Mouse (Mus musculus): Measurements from ENCODE around the gene Phtf2. TPM values are rescaled to one million over a fixed set of nuclear protein-coding genes. Genes with fewer than 3 reads are reported as not detected.
"Not testable (repeated sequence)": the region's sequence is repeated elsewhere in the genome, so short reads cannot be mapped to it uniquely, and the experiment has no call there.

The Phtf2 gene
- polyA plus RNA-seq, 1 experiment from 2014 or later = 3.2 TPM

DNA sequence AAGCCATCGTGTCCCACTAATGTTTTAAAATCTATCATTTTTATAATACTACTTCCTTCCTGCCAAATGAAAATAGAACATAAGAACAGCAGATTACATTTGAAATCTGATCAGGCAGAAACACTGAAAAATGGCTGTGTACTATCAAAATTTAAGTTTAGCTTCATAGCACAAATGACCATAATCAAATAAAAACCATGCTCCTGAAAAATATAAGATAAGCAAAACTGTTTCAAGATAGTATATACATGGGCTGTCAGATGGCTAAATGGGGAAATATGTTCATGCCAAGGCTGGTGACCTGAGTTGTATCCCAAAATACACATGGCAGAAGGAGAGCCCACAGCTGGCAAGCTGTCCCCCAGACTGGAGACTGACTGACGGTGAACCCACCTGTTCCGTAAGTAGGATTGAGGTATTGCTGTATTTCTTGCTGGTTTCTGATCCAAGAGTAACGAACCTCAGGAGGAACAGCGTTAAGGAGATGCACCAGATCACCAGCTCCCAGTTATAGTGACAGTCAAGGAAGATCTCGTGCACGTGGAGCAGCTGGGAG lies 116.5 kb downstream of the Phtf2 start:
- no peaks in the 10 kb centered on the region for H3K27me3 ChIP-seq (ENCODE audit: insufficient read depth, low read length)
- no peak overlapping the region for H3K9ac ChIP-seq (replicated peaks)
- TF ChIP-seq CTCF (IDR thresholded peaks at IDR 0.05; ENCODE audit: low read depth) = no peak
- no peak for TF ChIP-seq EP300 (IDR thresholded peaks at IDR 0.05; ENCODE audit: low read depth)
- H3K4me1 ChIP-seq (ENCODE audit: insufficient read depth) = no peaks in the 10 kb centered on the region; the same call in 1 of the 2 replicates
- no peak overlapping the region for H3K4me3 ChIP-seq (ENCODE audit: low read depth, low read length)
- ATAC-seq (no peak), DNase-seq (no peak)
- WGBS (ENCODE audit: insufficient replicate concordance) = 89% methylated on average over 7 of the region's 7 CpGs
- no peaks in the 10 kb centered on the region for H3K9me3 ChIP-seq (ENCODE audit: low read length)
- no peak overlapping the region for H3K4me2 ChIP-seq (ENCODE audit: low read depth, low read length)
- no peaks in the 10 kb centered on the region for H3K36me3 ChIP-seq (replicated peaks; ENCODE audit: insufficient read depth, low read length)
- H3K27ac ChIP-seq (ENCODE audit: low read depth) = no peak overlapping the region

DNA sequence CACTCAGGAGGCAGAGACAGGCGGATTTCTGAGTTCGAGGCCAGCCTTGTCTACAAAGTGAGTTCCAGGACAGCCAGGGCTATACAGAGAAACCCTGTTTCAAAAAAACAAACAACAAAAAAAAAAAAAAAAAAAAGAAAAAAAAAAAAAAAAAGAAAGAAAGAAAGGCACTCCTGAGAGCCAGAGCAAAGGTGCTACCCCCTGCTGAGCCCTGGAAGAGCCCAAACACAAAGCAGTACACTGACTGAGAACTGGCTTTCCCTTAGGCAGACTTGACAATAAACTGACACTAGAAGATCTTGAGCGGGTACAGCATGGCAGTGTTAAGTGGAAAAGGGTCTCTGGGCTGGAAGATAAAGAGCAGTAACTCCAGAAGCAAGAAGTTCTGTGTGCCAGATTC lies 119.5 kb downstream of the Phtf2 start:
- H3K4me3 ChIP-seq (ENCODE audit: low read depth, low read length); H3K36me3 ChIP-seq (replicated peaks; ENCODE audit: insufficient read depth, low read length); H3K4me2 ChIP-seq (ENCODE audit: low read depth, low read length); H3K9ac ChIP-seq (replicated peaks); H3K4me1 ChIP-seq (ENCODE audit: insufficient read depth); H3K27ac ChIP-seq (ENCODE audit: low read depth); DNase-seq; H3K27me3 ChIP-seq (ENCODE audit: insufficient read depth, low read length); ATAC-seq; H3K9me3 ChIP-seq (ENCODE audit: low read length): not testable (repeated sequence)
- WGBS (ENCODE audit: insufficient replicate concordance) = 82% methylated on average over 3 of the region's 3 CpGs

DNA sequence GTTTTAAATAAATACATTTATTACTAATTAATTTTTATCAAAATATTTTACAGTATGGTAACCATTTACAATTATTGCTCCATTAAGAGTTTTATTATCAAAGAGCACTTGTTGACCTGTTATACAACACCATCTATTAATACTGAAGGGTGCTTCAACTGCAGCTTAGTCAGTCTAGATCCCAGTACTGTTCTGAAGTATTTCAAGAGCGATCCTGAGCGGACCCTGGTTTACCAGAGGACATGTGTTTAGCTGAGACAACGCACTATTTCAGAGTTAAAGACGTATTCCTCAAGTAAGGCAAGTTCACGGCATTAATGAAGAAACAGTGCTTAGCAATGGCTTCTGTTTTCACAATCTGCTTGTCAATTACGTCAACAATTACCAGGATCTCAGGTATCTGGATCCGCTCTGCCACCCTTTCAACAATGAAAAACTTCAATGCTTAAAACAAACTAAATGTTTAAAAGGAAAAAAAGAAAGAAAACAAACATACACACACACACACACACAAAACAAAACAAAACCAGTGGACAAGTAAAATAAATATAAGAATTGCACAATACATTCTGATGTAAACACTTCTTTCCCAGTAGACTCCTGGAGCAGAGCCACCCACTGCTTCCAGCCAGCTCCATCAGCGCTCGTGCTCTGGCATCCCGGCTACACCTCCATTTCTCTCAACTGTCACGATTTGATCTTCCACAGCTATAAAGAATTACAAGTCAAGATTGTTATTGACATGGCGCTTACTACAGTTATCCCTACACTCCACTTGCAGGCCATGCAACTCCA lies 121.4 kb downstream of the Phtf2 start:
- no peaks in the 10 kb centered on the region for H3K36me3 ChIP-seq (replicated peaks; ENCODE audit: insufficient read depth, low read length)
- no peak overlapping the region for H3K4me3 ChIP-seq (ENCODE audit: low read depth, low read length)
- no peak overlapping the region for H3K9ac ChIP-seq (replicated peaks)
- H3K4me1 ChIP-seq (ENCODE audit: insufficient read depth) = no peaks in the 10 kb centered on the region; the same call in 1 of the 2 replicates
- no peaks in the 10 kb centered on the region for H3K27me3 ChIP-seq (ENCODE audit: insufficient read depth, low read length)
- peak; percentile 58 for ATAC-seq
- no peak overlapping the region for H3K4me2 ChIP-seq (ENCODE audit: low read depth, low read length)
- TF ChIP-seq CTCF (IDR thresholded peaks at IDR 0.05; ENCODE audit: low read depth) = no peak
- TF ChIP-seq EP300 (IDR thresholded peaks at IDR 0.05; ENCODE audit: low read depth) = no peak
- no peak for DNase-seq
- no peaks in the 10 kb centered on the region for H3K9me3 ChIP-seq (ENCODE audit: low read length)
- WGBS (ENCODE audit: insufficient replicate concordance) = 75% methylated on average over 12 of the region's 12 CpGs
- H3K27ac ChIP-seq (ENCODE audit: low read depth) = no peak overlapping the region

DNA sequence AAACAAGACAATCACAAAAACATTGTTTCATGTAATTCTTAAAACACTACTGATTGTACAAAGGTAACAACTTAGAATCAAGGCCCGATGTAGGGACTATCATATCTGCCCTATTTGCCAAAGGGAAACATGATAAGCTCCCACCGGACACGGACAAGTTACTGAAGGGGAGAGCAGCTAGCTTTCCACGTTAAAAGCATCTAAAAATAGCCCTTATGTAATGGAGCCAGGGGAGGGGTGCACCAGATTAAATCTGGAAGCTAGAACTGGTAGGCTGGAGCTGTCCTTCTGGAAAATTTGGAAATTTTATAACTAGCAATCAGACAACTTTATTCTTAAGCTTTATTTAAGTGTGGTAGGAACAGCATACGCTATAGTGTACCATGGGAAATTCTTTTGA lies 122.2 kb downstream of the Phtf2 start:
- H3K27me3 ChIP-seq (ENCODE audit: insufficient read depth, low read length) = no peaks in the 10 kb centered on the region
- no peak overlapping the region for H3K9ac ChIP-seq (replicated peaks)
- no peak for DNase-seq
- no peak overlapping the region for H3K4me3 ChIP-seq (ENCODE audit: low read depth, low read length)
- no peak overlapping the region for H3K4me2 ChIP-seq (ENCODE audit: low read depth, low read length)
- no peak overlapping the region for H3K27ac ChIP-seq (ENCODE audit: low read depth)
- ATAC-seq = no peak
- no peak for TF ChIP-seq CTCF (IDR thresholded peaks at IDR 0.05; ENCODE audit: low read depth)
- no peak for TF ChIP-seq EP300 (IDR thresholded peaks at IDR 0.05; ENCODE audit: low read depth)
- no peaks in the 10 kb centered on the region; the same call in 1 of the 2 replicates for H3K4me1 ChIP-seq (ENCODE audit: insufficient read depth)
- no peaks in the 10 kb centered on the region for H3K9me3 ChIP-seq (ENCODE audit: low read length)
- WGBS (ENCODE audit: insufficient replicate concordance) = 69% methylated on average over 5 of the region's 5 CpGs
- no peaks in the 10 kb centered on the region for H3K36me3 ChIP-seq (replicated peaks; ENCODE audit: insufficient read depth, low read length)

DNA sequence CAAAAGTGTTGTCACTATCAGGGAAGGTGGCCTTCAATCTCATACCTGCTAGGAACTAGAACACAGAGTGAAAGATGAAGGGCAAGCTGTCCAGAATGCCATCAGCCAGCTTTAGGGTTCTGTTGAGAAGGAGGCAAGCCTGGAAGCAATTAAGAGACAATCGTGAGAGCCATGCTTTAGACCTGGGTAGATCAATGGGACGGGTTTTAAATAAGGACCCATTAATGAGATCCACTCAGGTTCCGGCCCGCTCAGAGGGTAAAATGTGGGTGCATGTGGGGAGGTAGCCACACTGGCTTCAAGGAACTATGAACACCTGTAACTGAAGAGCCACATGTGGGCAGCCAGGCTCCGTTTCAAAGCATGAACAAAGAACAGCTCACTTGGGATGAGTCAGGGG lies 128.0 kb downstream of the Phtf2 start:
- Histone ChIP-seq H3K4me1 (ENCODE audit: insufficient read depth) (no peaks in the 10 kb centered on the region), H3K27me3 (ENCODE audit: insufficient read depth, low read length) (no peaks in the 10 kb centered on the region), H3K36me3 (replicated peaks; ENCODE audit: insufficient read depth, low read length) (no peaks in the 10 kb centered on the region), H3K4me3 (ENCODE audit: low read depth, low read length) (no peak overlapping the region), H3K9ac (replicated peaks) (no peak overlapping the region), H3K27ac (ENCODE audit: low read depth) (no peak overlapping the region), H3K4me2 (ENCODE audit: low read depth, low read length) (no peak overlapping the region), H3K9me3 (ENCODE audit: low read length) (no peaks in the 10 kb centered on the region)
- WGBS (ENCODE audit: insufficient replicate concordance) = 79% methylated on average over 5 of the region's 5 CpGs
- TF ChIP-seq EP300 (IDR thresholded peaks at IDR 0.05; ENCODE audit: low read depth) (no peak), CTCF (IDR thresholded peaks at IDR 0.05; ENCODE audit: low read depth) (no peak)
- no peak for ATAC-seq
- peak; percentile 8 for DNase-seq

DNA sequence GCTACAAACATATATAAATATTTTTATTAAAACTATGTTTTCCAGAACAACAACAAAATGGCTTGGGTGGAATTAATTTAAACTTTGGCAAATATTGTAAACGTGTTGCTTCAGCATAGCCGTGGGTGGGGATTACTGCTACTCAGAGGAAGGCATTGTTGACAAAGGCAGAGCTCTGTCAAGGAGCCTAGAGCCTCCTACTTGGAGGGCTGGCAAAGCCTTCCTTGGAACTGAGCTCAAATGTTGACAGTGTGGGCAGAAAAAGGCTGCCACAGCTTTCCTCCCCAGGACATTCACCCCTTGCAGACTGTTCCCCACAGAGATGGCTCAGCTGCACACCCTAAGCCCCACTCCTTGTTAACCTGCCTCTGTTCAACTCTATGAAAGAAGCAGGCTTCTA lies 128.8 kb downstream of the Phtf2 start:
- Histone ChIP-seq H3K36me3 (replicated peaks; ENCODE audit: insufficient read depth, low read length) (no peaks in the 10 kb centered on the region), H3K4me2 (ENCODE audit: low read depth, low read length) (no peak overlapping the region), H3K4me1 (ENCODE audit: insufficient read depth) (no peaks in the 10 kb centered on the region), H3K27ac (ENCODE audit: low read depth) (no peak overlapping the region), H3K27me3 (ENCODE audit: insufficient read depth, low read length) (no peaks in the 10 kb centered on the region), H3K4me3 (ENCODE audit: low read depth, low read length) (no peak overlapping the region), H3K9ac (replicated peaks) (no peak overlapping the region), H3K9me3 (ENCODE audit: low read length) (no peaks in the 10 kb centered on the region)
- DNase-seq (no peak), ATAC-seq (no peak)
- WGBS (ENCODE audit: insufficient replicate concordance) = 49% methylated on average over 2 of the region's 2 CpGs
- TF ChIP-seq EP300 (IDR thresholded peaks at IDR 0.05; ENCODE audit: low read depth) = no peak
- TF ChIP-seq CTCF (IDR thresholded peaks at IDR 0.05; ENCODE audit: low read depth) = no peak
